Mouse (Mus musculus): ENCODE measurements around the gene Gpc4.

The Gpc4 gene

GRCm38 (mm10) chrX:52030146-52030545 is 134.9 kb downstream of the Gpc4 start:
- DNase-seq (ENCODE audit: low read depth, low spot score), result no peak

- no peak for DNase-seq (ENCODE audit: low read depth, low spot score)
These were observed 147.4 kb downstream of the Gpc4 start for GRCm38 (mm10) chrX:52017660-52018059.
